Mouse (Mus musculus) liver, adult 2 months (tissue): ENCODE data around the gene Fat2. TPM values are rescaled to one million over a fixed set of nuclear protein-coding genes. Genes with fewer than 3 reads are reported as not detected.
A peak's percentile ranks its signal among the peaks of the same experiment; 100 is the strongest.

Experiments used
- DNase-seq: peaks from one replicate; pipeline ENCODE4 v3.0.0-alpha.2; 2011; ENCODE audit warnings: low read depth, low spot score; ENCODE audit errors: extremely low read depth
- H3K27ac ChIP-seq: fragments of 200-500 bp; replicated peaks from 2 replicates; pipeline ENCODE4 v1.5.1; 2012; ENCODE audit warnings: low read depth, mild to moderate bottlenecking, control low read depth, inconsistent platforms, low read length; ENCODE audit not compliant: insufficient read depth
- H3K27me3 ChIP-seq: fragments of 200-500 bp; 2 replicates; pipeline ENCODE4 v1.6.1; 2012; ENCODE audit warnings: mild to moderate bottlenecking, moderate library complexity, low read length, inconsistent platforms; ENCODE audit not compliant: control insufficient read depth, insufficient read depth
- H3K36me3 ChIP-seq: fragments of 200-500 bp; 2 replicates; pipeline ENCODE4 v1.6.1; 2012; ENCODE audit warnings: low read length, inconsistent platforms; ENCODE audit not compliant: control insufficient read depth, insufficient read depth
- H3K4me1 ChIP-seq: fragments of 200-500 bp; 2 replicates; pipeline ENCODE4 v1.6.1; 2011; ENCODE audit warnings: low read length; ENCODE audit not compliant: control insufficient read depth, insufficient read depth
- H3K4me3 ChIP-seq: fragments of 200-500 bp; 2 replicates; pipeline ENCODE4 v1.5.1; 2011; ENCODE audit warnings: low read depth, mild to moderate bottlenecking, control low read depth, low read length, moderate library complexity; ENCODE audit not compliant: insufficient read depth
- H3K79me2 ChIP-seq: fragments of 200-500 bp; 2 replicates; pipeline ENCODE4 v1.6.1; 2012; ENCODE audit warnings: inconsistent platforms, mild to moderate bottlenecking, low read length, moderate library complexity; ENCODE audit not compliant: control insufficient read depth, insufficient read depth
- H3K9ac ChIP-seq: fragments of 200-500 bp; 2 replicates; pipeline ENCODE4 v1.6.1; 2012; ENCODE audit warnings: low read depth, mild to moderate bottlenecking, control low read depth, inconsistent platforms, low read length
- CTCF ChIP-seq: fragments of 200-500 bp; IDR thresholded peaks from 2 replicates; pipeline ENCODE4 v1.5.1; 2011; ENCODE audit warnings: low read depth, low read length, control low read depth
- POLR2A ChIP-seq: fragments of 200-500 bp; IDR thresholded peaks from 2 replicates; pipeline ENCODE4 v1.6.1; 2011; ENCODE audit warnings: low read length, control low read depth; ENCODE audit not compliant: insufficient read depth; ENCODE audit errors: extremely low read depth
- WGBS: fragments of 180-500 bp; shearing (Covaris S2); methylation state at CpG from one replicate; pipeline ENCODE4 v1.1.7; 2018; 5-methylcytosine and 5-hydroxymethylcytosine counted together
- polyA plus RNA-seq: library from polyadenylated mRNA; depleted of rRNA; stranded (reverse); fragments of >200 nt; gene quantifications from 2 replicates; pipeline ENCODE4 v1.2.3, GENCODE M21; 2012
- total RNA-seq: library from RNA; depleted of rRNA; stranded (reverse); fragments of >200 nt; gene quantifications from 2 replicates; pipeline ENCODE4 v1.2.3, GENCODE M21; 2014

The Fat2 gene
- total and polyA plus RNA-seq, 2 experiments = not detected

DNA sequence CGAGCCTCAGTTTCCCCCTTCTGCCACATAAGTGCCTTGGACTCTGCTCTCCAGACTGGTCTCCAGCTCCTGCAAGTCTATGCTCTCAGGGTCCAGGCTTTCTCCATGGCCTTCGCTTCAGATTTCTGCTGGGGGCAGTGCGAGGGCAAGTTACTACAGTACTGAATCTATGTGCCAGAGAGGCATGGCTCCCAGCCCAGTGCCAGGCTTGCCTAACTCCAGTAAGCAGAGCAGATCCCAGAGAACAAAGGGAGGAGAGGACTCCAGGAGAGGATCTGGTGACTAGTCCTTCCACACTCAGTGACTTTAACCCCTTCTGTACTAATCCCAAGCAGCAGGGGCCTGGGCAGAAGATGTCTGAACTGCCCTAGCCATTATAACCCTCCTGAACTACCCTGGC lies 28.3 kb upstream of the Fat2 start:
- Histone ChIP-seq H3K4me1 (no peaks in the 10 kb centered on the region), H3K79me2 (no peaks in the 10 kb centered on the region), H3K27me3 (no peaks in the 10 kb centered on the region), H3K36me3 (no peaks in the 10 kb centered on the region), H3K27ac (no peak overlapping the region), H3K9ac (no peak overlapping the region), H3K4me3 (no peak overlapping the region)
- WGBS = 82% methylated on average over 3 of the region's 3 CpGs
- DNase-seq = peak; percentile 3
- TF ChIP-seq POLR2A = no peak
- no peak for TF ChIP-seq CTCF

DNA sequence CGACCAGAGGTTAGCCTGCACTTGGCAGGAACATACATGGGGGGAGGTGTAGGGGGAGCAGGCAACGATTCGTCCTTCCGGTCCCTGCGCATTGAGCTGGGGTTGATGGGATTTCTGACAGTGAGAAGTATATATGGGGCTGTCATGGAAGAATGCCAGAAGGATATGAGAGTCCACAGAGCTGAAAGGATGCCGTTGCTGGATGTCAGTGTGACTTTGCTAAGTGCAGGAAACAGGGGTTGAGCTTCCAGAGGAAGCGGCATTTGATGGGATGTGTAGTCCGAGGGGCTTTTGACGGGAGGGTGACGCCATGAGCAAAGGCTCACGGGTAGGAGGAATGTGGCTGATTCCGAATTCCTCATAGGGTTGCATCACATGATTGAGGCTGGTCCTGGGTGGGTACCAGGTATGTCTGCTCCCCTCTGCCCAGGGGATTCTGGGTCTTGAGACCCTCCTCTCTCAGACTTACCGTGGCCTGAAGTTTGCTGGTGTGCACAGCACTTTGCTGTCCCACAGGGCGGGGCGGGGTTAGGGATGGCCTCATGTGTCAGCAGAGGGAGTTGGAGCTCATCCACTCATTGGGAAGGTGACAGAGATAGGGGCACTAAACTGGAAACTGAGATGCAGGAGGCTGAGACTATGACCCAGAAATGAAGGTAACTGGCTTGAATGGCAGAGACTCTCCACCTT lies 21.9 kb upstream of the Fat2 start:
- H3K36me3 ChIP-seq = no peaks in the 10 kb centered on the region
- H3K4me3 ChIP-seq = no peak overlapping the region
- DNase-seq = no peak
- WGBS = 64% methylated on average over 15 of the region's 15 CpGs
- H3K27ac ChIP-seq = no peak overlapping the region
- no peak for TF ChIP-seq POLR2A
- TF ChIP-seq CTCF = no peak
- no peaks in the 10 kb centered on the region for H3K27me3 ChIP-seq
- no peaks in the 10 kb centered on the region for H3K79me2 ChIP-seq
- H3K4me1 ChIP-seq = no peaks in the 10 kb centered on the region
- H3K9ac ChIP-seq = no peak overlapping the region

DNA sequence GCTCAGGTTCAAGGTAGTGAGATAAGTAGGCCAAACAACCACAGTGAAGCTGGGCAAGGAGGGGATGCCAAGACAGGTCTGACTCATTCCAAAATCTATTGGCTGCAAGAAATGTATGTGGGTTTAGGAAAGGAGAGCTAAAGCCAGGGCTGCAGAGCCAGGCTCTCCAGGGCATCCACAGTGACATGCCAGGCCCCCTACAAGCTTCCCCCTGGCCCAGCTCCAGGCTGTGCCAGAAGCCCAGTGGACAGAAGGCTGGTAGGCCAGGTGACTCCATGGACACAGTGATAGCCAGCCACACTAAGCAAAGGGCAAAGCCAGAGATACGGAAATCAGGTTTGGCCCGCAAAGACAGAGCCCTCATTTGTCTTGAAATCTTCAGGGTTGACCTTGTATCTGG lies 20.5 kb upstream of the Fat2 start:
- TF ChIP-seq POLR2A = no peak
- no peak for TF ChIP-seq CTCF
- Histone ChIP-seq H3K4me3 (no peak overlapping the region), H3K9ac (no peak overlapping the region), H3K79me2 (no peaks in the 10 kb centered on the region), H3K27ac (no peak overlapping the region), H3K36me3 (no peaks in the 10 kb centered on the region), H3K4me1 (no peaks in the 10 kb centered on the region), H3K27me3 (no peaks in the 10 kb centered on the region)
- 97% methylated on average over 2 of the region's 2 CpGs for WGBS
- no peak for DNase-seq

DNA sequence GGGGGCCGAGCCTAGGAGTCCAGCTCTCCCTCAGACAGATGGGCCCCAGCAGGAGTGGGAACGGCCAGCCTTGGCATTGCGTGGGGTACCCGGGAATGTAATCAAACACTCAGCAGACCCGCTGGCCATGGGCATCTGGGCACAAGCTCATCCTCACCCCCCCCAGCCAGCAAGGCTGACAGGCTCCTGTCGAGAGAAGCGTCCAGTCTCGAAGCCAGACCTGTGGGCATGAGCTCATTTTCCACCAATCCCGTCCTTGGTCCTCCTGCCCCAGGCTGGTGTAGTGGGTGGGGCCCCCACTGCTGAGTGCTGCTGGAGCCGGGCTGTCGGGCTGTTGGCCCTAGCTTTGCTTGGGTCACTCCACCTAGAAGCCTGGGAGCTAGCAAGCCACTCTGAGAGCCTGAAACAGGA lies 5.6 kb upstream of the Fat2 start:
- no peak overlapping the region for H3K4me3 ChIP-seq
- no peak overlapping the region for H3K9ac ChIP-seq
- 80% methylated on average over 11 of the region's 11 CpGs for WGBS
- no peaks in the 10 kb centered on the region for H3K79me2 ChIP-seq
- TF ChIP-seq POLR2A (no peak), CTCF (no peak)
- no peaks in the 10 kb centered on the region for H3K27me3 ChIP-seq
- H3K4me1 ChIP-seq = peaks cover 5% of the 10 kb centered on the region; the same call in 1 of the 2 replicates
- no peaks in the 10 kb centered on the region for H3K36me3 ChIP-seq
- no peak overlapping the region for H3K27ac ChIP-seq
- no peak for DNase-seq

DNA sequence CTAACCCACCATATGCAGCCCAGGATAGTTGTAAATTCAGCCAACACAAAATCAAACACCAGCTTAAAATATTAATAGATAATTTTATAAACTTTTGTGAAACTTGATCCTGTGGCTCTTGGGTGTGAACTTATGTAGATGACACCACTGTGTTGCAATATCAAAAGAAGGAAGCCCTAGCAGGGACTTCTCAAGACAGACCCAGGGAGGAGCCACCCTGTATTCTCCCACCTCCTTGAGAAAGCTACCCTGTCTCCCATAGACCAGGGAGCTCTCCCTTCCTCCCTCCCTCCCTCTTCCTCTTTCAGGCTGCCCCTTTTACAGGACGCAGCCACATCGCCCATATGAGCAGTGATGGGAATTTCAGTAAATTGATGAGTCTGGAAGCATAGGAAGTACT lies 4.4 kb upstream of the Fat2 start:
- no peak overlapping the region for H3K27ac ChIP-seq
- no peak for DNase-seq
- H3K36me3 ChIP-seq = no peaks in the 10 kb centered on the region
- 79% methylated on average over 2 of the region's 2 CpGs for WGBS
- TF ChIP-seq POLR2A = no peak
- no peak for TF ChIP-seq CTCF
- no peak overlapping the region for H3K4me3 ChIP-seq
- peaks cover 5% of the 10 kb centered on the region; the same call in 1 of the 2 replicates for H3K4me1 ChIP-seq
- no peaks in the 10 kb centered on the region for H3K27me3 ChIP-seq
- H3K79me2 ChIP-seq = no peaks in the 10 kb centered on the region
- H3K9ac ChIP-seq = no peak overlapping the region

DNA sequence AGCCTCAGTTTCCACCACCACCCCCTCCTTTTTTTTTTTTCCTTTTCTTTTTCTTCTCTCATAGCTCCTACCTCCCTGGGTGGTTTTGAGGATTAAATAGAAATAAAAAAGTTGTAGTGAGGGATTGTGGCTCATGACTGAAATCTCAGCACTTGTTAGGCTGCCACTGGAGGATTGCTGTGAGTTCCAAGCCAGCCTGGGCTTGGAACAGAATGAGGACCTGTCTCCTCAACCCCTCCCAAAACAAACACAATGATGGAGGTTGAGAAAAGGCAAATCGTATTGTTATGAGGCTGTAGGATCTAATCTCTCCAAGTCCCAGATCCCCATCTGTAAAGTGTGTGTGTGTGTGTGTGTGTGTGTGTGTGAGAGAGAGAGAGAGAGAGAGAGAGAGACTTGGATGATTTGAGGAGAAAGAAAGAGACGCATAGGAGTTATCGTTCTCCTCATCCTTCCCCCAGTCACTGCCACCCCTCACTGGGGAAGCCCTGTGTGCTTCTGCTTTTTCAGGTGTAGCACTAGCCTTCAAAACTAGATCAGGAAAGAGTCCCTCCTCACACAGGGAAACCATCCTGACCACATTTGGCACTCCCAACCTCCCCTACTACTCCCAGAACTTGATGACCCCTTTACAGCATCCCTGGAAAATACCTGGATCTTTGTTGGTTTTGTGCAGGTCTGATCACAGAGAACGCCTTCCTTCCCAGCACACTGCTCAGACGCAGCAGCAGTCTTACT lies 837 bp upstream of the Fat2 start:
- H3K9ac ChIP-seq = no peak overlapping the region
- H3K4me3 ChIP-seq = no peak overlapping the region
- TF ChIP-seq POLR2A (no peak), CTCF (no peak)
- 80% methylated on average over 5 of the region's 5 CpGs for WGBS
- no peak overlapping the region for H3K27ac ChIP-seq
- H3K4me1 ChIP-seq = peaks cover 5% of the 10 kb centered on the region; the same call in 1 of the 2 replicates
- DNase-seq = no peak
- no peaks in the 10 kb centered on the region for H3K79me2 ChIP-seq
- no peaks in the 10 kb centered on the region for H3K27me3 ChIP-seq
- H3K36me3 ChIP-seq = no peaks in the 10 kb centered on the region
